Mouse (Mus musculus): Measurements from ENCODE around the gene Unc45a.

The Unc45a gene

GRCm38 (mm10) chr7:80284391-80284790 lies 56.4 kb downstream of the Unc45a start:
- in situ Hi-C loops (cut with MboI): no loop called here

- in situ Hi-C loops (cut with MboI): no loop called here
These were observed 57.4 kb downstream of the Unc45a start for GRCm38 (mm10) chr7:80283226-80283918.

GRCm38 (mm10) chr7:80281646-80282045 lies 59.2 kb downstream of the Unc45a start:
- in situ Hi-C loops (cut with MboI): no loop called here

- in situ Hi-C loops (cut with MboI): no loop called here
These were observed 59.8 kb downstream of the Unc45a start for GRCm38 (mm10) chr7:80280998-80281397.

GRCm38 (mm10) chr7:80280032-80280431 lies 60.8 kb downstream of the Unc45a start:
- in situ Hi-C loops (cut with MboI): no loop called here

- in situ Hi-C loops (cut with MboI): no loop called here
These were observed 64.4 kb downstream of the Unc45a start for GRCm38 (mm10) chr7:80276374-80276773.
